Mouse (Mus musculus) cerebellum, postnatal 36 days (tissue): ENCODE data around the gene Rpl31.

Experiments
- DNase-seq, 2 experiments: peaks; one replicate each; pipeline ENCODE4 v3.0.0; 2021 to 2022; ENCODE audit warnings: mixed read lengths in 2 of 2

Rpl31 gene

DNA sequence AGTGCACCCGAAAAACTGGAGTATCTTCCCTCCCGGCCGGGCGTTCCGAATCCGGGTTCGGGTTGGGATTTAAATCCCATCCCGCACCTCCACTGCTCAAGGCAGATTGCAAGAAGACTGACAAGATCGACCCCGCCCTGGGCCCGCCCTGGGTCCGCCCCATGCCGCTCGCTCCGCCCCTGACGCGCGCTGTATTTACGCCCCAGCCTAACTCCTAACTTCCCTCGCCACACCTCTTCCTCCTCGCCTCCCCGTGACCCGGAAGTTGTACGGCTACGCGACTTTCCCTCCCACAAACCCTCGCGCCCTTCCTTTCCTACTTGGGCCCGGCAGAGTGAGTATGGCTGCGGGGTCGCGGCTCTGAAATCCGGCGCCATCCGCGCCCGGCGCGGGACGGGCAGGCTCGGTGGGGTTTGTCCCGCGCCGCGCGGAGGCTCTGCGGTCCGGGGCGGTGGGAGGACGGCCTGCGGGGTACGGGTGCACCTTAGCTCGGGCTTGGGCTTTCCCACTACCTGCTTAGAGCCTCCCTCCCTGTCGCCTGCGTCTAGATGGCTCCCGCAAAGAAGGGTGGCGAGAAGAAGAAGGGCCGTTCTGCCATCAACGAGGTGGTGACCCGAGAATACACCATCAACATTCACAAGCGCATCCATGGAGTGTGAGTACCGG, at the start of gene Rpl31:
Rpl31 (plus strand) TSS at position 242 of the 666 bp plus-strand sequence.
- peak; percentile 96 to 97 for DNase-seq

DNA sequence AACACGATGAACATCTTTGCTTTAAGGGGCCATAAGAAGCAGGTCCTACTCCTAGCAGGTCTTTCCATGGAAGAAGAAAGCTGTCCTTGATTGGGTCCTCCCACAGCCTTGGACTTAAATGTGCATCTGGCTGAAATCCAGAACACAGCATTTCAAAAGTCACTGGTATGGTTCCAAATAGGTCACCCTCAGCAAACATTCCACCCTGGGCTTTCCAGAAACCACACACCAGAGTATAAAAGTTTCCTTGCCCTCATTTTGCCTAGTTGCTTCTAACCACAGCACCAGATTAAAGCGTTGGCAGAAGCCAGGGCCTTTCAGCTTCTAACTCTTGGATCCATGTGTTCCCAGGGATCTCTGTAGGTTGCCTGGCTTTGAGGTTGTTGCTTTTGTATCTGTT, 49.7 kb upstream of the Rpl31 start:
- no peak for DNase-seq

DNA sequence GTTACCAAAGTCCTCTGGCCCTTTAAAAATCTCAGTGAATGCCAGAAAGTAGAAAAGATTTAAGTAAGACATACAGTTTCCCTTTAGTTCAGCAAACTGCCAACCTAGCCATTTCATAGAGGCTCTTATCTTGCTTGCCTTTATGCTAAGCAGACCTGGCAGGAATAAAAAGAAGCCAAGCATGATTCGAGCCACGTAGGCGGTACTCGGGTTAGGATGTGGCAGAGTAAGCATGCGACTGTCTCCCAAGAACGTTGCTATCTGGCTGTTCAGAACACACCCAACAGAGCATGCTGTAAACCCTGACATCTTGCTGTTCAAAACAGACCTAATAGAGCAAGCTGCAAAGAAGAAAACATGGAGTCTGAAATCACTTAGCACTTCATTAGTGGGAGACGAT, 48.8 kb upstream of the Rpl31 start:
- DNase-seq: no peak

DNA sequence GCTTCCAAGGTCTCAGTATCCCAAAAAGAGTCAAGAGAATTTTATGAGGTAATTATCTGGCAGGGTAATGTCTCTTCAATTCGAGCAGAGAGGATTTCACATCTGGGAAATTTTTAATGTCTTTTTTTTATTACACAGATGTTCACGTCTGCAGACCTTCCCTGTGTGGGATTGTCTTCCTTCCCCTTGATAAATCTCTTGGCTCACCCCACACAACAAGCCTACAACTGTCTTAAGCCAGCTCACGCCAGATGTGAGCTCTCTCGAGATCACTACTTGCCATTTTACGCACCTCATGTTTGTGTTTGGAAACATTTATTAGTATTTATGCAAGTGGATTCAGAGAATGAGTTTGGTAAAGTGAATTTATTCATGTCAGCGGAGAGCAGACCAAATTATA, 45.7 kb upstream of the Rpl31 start:
- DNase-seq: no peak

GRCm38 (mm10) chr1:39325228-39325627, 42.4 kb upstream of the Rpl31 start:
- DNase-seq: no peak

DNA sequence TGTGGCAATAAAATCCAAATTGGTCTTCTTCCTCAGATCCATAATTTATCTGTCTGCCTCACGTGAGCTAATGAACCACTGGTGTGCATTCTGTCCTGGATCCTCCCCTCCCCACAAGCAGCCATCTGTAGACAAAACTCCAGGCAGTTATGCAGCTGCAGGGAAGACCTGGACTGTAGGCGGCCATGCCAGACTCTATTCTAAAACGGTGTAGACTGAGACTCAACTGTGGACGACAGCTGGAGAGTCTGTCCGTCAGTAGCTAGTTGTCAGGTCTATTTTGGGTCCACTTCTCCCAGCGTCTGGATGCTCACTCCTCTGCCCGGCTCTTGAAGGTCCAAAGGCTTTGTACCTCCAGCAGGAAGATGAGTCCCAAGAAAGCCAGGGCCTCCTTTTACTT, 40.1 kb upstream of the Rpl31 start:
- no peak for DNase-seq

DNA sequence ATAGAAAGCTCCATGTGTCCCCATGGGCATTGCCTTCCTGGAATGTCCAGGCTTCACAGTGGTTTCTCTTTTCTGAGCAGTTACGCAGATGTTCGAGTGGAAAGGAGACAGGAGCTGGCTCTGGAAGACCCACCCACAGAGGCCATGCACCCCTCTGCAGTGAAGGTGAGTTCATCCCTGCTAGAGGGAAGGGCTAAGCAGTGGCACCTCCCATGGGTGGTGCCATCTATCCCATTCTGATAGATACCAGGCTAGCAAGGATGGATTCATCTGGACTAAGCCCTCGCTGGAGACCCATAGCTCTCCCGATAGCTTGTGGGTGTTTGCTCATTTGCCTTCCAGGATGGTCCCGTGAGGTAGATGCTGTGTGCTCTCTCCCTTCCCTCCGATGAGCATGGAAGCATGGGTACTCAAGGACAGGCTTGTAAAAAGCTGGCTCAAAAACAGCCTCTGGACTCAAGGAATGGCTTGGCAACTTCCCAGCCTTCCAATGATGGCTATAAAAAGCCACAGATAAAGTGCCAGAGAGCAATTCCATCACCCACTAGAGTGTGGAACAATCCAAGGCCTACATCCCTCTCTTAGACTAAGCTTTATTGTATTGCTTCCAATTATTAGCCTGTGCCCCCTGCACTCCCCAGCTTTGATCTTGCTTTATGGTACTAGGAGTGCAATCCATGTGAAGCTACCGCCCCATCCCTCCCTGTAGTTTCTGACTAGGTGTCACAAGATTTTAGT, 36.6 kb upstream of the Rpl31 start:
- no peak for DNase-seq

GRCm38 (mm10) chr1:39332456-39332855, 35.2 kb upstream of the Rpl31 start:
- no peak for DNase-seq

DNA sequence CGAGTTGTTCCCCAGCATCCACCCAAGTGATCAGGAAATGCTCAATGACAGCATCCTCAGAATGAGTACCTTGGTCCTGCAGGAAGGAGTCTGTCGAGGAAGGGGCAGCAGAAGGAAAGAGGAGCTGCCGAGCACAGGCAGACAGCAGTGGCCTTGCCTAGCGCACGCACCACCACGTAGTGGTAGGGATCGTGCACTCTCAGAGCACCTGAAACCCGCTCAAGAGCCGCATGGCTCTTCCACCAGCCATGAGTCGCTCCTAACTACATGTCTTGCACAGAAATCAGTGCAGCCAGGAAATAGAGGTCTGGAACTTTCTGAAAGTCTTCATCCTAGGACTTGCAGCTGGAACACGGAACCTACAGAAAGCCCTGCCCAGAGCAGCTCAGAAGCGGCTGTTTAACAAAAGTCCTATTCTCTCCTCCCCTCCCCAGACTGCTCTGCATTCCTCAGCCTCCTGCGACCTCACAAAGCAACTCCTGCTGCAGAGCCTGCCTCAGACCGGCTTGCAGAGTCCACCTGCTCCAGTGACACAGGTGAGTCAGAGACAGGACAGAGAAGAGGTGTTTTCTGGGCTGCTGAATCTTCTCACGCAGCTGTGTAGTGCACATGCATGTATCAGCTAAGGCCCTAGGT, 32.0 kb upstream of the Rpl31 start:
- no peak for DNase-seq

DNA sequence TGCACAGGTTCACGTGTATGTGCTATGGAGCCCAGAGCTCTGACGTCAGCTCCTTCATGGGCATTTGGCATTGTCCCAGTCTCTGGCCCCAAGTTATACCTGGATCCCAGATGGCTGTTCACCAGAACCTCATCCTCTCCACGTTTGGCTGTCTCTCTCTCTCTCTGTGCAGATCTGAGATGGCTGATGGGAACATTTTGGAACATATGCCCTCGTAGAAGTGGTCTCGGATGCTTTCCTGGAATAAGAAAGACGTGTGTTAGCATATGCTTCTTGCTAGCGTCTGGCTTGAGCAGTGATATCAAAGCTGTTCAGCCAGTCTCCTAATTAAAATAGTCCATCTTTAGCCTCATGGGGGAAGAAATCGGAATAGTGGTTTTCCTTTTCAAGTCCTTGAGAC, 30.9 kb upstream of the Rpl31 start:
- peak in 1 of 2 experiments; percentile 9 for DNase-seq

DNA sequence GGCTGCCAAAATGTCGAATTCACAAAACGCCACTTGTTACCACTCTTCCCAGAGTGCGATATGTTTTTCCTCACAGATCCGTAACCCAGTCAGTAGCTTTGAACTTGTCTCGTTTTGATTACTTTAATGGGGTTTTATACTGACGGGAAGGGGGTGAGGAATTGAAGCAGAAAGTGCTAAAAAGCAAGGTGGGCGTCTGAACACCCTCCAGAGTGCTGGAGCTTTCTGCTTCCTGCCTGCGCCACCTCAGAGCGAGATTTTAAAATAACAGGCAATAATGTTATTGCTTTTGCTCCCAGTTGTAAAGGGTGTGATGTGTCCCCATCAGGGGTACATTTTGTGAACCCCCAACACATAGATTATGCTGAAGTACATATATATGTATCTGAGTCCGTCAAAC, 28.8 kb upstream of the Rpl31 start:
- DNase-seq: no peak

DNA sequence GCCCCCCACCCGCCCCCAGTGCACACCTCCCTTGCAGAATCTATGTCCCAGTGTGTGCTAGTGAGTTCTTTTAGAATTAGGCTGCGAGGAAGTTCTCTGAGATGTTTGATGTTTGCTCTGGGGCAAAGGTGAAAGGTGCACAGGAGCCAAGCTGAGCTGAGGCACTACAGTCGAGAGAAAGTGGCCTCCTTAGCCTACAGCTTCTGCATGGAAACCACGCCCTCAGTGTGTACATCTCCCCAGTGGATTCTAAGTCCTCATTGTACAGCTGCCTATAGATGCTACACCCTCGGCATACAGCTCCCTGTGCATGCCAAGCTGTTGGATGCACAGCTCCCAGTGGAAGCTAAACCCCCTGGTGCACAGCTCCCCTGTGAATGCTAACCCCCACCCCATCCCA, 28.2 kb upstream of the Rpl31 start:
- no peak for DNase-seq

GRCm38 (mm10) chr1:39340156-39340555, 27.5 kb upstream of the Rpl31 start:
- no peak for DNase-seq

DNA sequence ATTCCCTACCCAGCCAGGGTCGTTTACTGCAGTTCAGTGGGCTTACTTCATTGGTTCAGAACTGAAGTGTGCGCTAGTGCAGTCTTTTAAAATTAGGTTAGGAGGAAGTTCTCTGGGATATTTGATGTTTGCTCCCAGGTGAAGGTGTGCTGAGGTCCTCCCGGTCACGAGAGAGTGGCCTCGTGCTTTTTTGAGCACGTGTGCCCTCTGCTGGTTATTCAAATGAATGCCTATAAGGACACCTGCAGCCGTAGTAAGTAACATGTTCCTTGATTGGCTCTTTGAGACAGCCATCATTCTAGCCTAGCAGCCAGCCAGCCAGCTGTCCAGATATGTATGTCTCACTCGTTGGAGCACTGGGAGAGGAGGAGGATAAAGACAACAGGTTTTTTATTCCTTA, 27.0 kb upstream of the Rpl31 start:
- DNase-seq: peak; percentile 60 to 68

- no peak for DNase-seq
These were observed 25.8 kb upstream of the Rpl31 start for GRCm38 (mm10) chr1:39341807-39342206.

- no peak for DNase-seq
These were observed 24.4 kb upstream of the Rpl31 start for GRCm38 (mm10) chr1:39343242-39343641.

DNA sequence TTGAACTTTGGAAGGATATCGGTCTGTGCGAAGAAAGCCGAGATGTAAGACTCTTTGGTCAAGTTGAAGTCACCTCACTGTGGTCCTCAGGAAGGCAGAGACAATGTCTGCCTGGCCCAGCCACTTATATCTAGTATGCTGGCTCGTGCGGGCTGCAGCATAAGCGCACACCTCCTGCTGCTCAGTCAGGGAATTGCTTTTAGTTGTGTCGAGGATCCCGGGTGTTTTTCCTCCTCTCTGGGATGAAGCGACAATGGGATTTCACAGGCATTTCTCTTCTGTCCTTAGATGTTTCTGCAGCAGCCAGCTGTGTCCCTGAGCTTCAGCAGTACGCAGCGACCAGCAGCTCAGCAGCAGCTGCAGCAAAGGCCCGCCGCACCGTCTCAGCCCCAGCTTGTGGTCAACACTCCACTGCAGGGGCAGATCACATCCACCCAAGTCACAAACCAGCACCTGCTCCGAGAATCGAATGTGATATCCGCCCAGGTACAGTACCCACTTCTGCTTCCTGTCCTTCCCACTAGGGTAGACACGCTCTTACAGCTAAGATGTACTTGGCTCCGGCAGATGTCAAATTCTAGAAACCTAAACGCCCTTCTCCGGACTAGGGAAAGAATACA, 22.6 kb upstream of the Rpl31 start:
- no peak for DNase-seq

DNA sequence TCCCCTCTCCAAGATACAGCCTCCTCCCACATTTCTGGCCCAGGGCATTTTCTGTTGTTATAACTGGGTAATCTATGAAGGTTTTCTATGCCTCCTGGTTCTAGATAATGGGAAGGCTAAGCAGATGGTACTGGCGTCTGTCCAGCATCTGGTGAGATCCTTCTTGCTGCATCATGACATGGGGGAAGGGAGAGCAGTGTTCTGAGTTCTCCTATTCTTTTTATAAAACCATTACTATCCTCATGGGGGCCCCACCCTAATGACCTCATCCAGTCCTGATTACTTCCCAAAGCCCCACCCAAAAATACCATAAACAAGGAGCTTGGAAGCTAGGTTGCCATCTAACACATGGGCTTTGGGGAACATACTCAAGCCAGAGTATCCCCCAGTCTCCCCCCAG, 18.6 kb upstream of the Rpl31 start:
- DNase-seq: peak; percentile 64 to 65

DNA sequence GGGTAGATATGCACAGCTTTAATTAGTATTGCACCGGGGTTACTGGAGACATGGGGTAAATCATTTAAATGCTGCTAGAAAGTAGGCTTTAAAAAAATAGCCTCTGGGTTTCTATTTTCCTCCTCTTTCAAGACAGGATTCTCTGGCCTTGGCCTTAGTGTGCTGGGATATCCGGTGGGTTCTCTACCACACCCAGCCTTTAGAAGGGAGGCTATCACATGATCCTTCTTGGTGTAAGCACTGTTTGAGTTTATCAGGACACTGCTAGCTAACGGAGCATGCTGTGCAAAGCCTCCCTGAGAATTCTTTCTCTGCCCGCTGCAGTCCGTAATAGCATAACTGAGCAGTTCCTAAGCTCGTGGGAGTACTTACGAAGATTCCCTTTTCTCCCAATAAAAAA, 18.2 kb upstream of the Rpl31 start:
- no peak for DNase-seq

GRCm38 (mm10) chr1:39361754-39362514, 5.7 kb upstream of the Rpl31 start:
- peak in 1 of 2 experiments; percentile 33 for DNase-seq

DNA sequence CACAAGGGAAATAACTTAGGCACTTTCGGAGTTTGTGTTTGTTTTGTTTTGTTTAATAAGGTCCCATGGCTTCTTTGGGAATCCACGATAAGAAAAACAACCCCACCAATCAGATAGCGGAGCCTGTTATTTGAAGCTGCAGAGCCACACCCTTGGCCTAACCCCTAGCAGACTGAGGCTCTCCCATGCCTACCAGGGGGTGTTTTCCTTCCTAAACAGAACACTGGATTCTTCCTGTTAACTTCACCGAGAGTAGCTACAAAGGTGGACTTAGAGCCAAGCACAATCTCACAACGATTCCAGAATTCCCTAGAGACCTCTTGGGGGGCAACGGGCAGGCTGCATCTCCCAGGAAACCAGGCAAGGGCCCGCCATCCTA, 5.1 kb upstream of the Rpl31 start:
- no peak for DNase-seq

DNA sequence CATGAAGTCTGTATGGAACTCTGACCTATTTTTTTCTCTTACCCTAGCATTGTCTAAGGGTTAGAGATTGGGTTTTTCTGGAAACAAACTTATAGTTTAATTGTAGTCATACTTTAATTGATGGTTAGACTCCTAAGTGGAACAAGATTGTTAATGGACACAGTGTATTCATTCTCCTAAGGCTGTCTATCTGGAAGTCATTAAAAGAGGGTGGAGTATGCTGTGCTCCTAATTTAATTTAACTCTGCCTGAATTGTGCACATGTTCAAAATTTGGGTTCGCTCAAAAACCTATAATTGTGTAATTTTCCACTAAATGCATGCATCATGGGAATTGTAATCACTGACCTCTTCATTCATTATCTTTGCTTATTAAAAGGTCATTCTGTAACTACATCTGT, 2.1 kb upstream of the Rpl31 start:
- no peak for DNase-seq

DNA sequence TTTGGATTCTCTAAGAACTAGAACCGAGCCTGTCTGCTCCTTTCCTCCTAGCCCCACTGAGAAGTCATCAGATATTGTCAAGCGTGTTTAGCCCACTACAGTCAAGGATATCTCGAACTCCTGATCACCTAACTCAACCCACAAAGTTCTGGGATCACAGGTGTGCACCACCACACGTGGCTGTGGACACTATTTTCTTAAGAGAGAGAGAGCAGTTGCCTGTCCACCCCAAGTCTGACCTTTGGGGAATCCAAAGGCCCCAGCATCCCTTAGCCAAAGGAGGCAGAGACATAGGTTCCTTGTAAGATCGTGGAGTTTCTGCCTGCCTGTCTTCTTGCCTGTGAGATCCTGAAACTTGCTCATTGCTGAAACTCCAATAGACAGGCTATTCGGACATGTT, 597 bp upstream of the Rpl31 start:
- peak in 1 of 2 experiments; percentile 23 for DNase-seq
